Mouse (Mus musculus) brain, embryonic 14.5 days (tissue): ENCODE measurements at regions not wholly inside any gene's neighbourhood (a gene's known extent, or its start where the extent isn't known, plus 50 kb on each side); places are given as distances from the start of the nearest gene placed in this dataset.

ENCODE experiments used
- DNase-seq: peaks from one replicate; pipeline ENCODE4 v3.0.0-alpha.2; 2011; ENCODE audit warnings: low read depth
- CTCF ChIP-seq: fragments of 200-500 bp; IDR thresholded peaks from 2 replicates; pipeline ENCODE4 v1.5.1; 2012; ENCODE audit warnings: inconsistent platforms, mild to moderate bottlenecking, moderate library complexity, borderline replicate concordance; ENCODE audit not compliant: insufficient read depth, insufficient read length; ENCODE audit errors: extremely low read depth
- POLR2A ChIP-seq: fragments of 200-500 bp; IDR thresholded peaks from 2 replicates; pipeline ENCODE4 v1.6.1; 2012; ENCODE audit warnings: mild to moderate bottlenecking, inconsistent platforms, borderline replicate concordance; ENCODE audit not compliant: poor library complexity, insufficient read depth, insufficient read length, severe bottlenecking; ENCODE audit errors: extremely low read depth

GRCm38 (mm10) chr5:64575896-64576295, 227.3 kb upstream of the Klf3 start:
- no peak for DNase-seq
- TF ChIP-seq POLR2A: no peak
- no peak for TF ChIP-seq CTCF

GRCm38 (mm10) chr5:64576426-64577262, 226.5 kb upstream of the Klf3 start:
- peak; percentile 29 for DNase-seq
- TF ChIP-seq CTCF: no peak
- TF ChIP-seq POLR2A: no peak

GRCm38 (mm10) chr5:64577424-64577823, 225.8 kb upstream of the Klf3 start:
- TF ChIP-seq CTCF (no peak), POLR2A (no peak)
- DNase-seq: no peak

GRCm38 (mm10) chr5:64578536-64578935, 224.7 kb upstream of the Klf3 start:
- TF ChIP-seq POLR2A (no peak), CTCF (no peak)
- no peak for DNase-seq

GRCm38 (mm10) chr5:64579086-64579485, 224.1 kb upstream of the Klf3 start:
- TF ChIP-seq POLR2A: no peak
- no peak for TF ChIP-seq CTCF
- no peak for DNase-seq

GRCm38 (mm10) chr5:64579494-64580339, 223.5 kb upstream of the Klf3 start:
- DNase-seq: peak; percentile 87
- TF ChIP-seq POLR2A: no peak
- no peak for TF ChIP-seq CTCF

- no peak for DNase-seq
- TF ChIP-seq POLR2A: no peak
- TF ChIP-seq CTCF: no peak
Observed at GRCm38 (mm10) chr5:64580340-64580723, 222.9 kb upstream of the Klf3 start.

GRCm38 (mm10) chr5:64580786-64581445, 222.3 kb upstream of the Klf3 start:
- TF ChIP-seq POLR2A (no peak), CTCF (no peak)
- no peak for DNase-seq

GRCm38 (mm10) chr5:64581461-64581860, 221.7 kb upstream of the Klf3 start:
- TF ChIP-seq CTCF (no peak), POLR2A (no peak)
- no peak for DNase-seq

- DNase-seq: no peak
- TF ChIP-seq CTCF: no peak
- TF ChIP-seq POLR2A: no peak
Observed at GRCm38 (mm10) chr5:64582031-64582430, 221.2 kb upstream of the Klf3 start.

- DNase-seq: no peak
- TF ChIP-seq POLR2A (no peak), CTCF (no peak)
Observed at GRCm38 (mm10) chr5:64584308-64584707, 218.9 kb upstream of the Klf3 start.
